Mouse (Mus musculus): ENCODE data around the gene Sgk2. TPM values are rescaled to one million over a fixed set of nuclear protein-coding genes. Genes with fewer than 3 reads are reported as not detected.

Sgk2 gene
- polyA plus RNA-seq, 1 experiment from 2014 or later: 1.2 TPM

DNA sequence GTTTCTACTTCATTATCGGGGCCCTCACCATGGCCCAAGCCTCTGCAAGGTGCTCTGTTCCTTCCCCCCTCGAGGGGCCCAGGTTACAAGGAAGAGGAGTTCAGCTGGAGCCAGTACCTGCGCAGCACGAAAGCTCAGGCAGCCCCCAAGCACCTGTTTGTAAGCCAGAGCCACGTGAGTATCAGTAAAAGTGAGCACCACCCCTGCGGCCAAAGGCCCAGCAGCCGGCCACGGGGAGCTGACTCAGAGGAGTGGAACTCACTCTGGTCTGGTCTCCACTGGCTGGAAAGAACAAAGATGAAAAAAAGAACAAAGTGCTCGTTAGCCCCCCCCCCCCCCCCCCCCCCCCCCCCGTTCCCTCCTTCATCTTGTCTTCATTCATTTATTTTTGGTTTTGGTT lies 25.8 kb upstream of the Sgk2 start:
- no peak overlapping the region for H3K9ac ChIP-seq (ENCODE audit: low read depth, low read length)
- H3K9me3 ChIP-seq (ENCODE audit: control insufficient read depth, low read length): no peaks in the 10 kb centered on the region
- no peak overlapping the region for H3K27ac ChIP-seq (ENCODE audit: low read length)
- ATAC-seq: no peak
- no peak overlapping the region for H3K4me2 ChIP-seq (ENCODE audit: low read depth, low read length)
- no peaks in the 10 kb centered on the region for H3K4me1 ChIP-seq (ENCODE audit: control insufficient read depth, insufficient read depth, low read length)
- H3K27me3 ChIP-seq (replicated peaks; ENCODE audit: control insufficient read depth, insufficient read depth, low read length): no peaks in the 10 kb centered on the region
- H3K4me3 ChIP-seq (ENCODE audit: low read length): no peak overlapping the region
- no peaks in the 10 kb centered on the region for H3K36me3 ChIP-seq (ENCODE audit: control insufficient read depth, insufficient read depth, low read length)
- WGBS: 67% methylated on average over 10 of the region's 10 CpGs

DNA sequence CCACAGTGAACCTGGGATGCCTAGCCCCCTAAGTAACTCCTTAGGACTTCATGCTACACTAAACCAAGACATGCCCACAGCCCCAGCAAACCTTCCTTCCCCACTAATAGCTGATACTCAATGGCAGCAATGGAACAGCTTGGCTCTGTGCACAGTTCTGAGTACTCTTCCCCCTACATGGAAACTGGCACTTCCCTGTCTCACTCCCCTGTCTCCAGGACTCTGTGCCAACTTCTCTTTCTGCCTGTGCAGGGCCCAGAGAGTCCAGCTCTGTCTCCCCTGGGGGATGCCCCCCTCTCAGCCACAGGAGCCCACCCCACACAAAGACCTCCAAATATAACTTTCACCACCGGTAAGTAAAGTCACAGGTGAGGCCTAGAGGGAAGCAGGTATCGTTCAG lies 20.4 kb upstream of the Sgk2 start:
- Histone ChIP-seq H3K9me3 (ENCODE audit: control insufficient read depth, low read length) (no peaks in the 10 kb centered on the region), H3K4me1 (ENCODE audit: control insufficient read depth, insufficient read depth, low read length) (no peaks in the 10 kb centered on the region), H3K27ac (ENCODE audit: low read length) (no peak overlapping the region), H3K9ac (ENCODE audit: low read depth, low read length) (no peak overlapping the region), H3K27me3 (replicated peaks; ENCODE audit: control insufficient read depth, insufficient read depth, low read length) (no peaks in the 10 kb centered on the region), H3K36me3 (ENCODE audit: control insufficient read depth, insufficient read depth, low read length) (no peaks in the 10 kb centered on the region), H3K4me2 (ENCODE audit: low read depth, low read length) (no peak overlapping the region), H3K4me3 (ENCODE audit: low read length) (no peak overlapping the region)
- no peak for ATAC-seq
- WGBS: 89% methylated on average over 2 of the region's 2 CpGs

GRCm38 (mm10) chr2:162968357-162968756 lies 18.8 kb upstream of the Sgk2 start:
- Histone ChIP-seq H3K36me3 (ENCODE audit: control insufficient read depth, insufficient read depth, low read length) (no peaks in the 10 kb centered on the region), H3K9me3 (ENCODE audit: control insufficient read depth, low read length) (no peaks in the 10 kb centered on the region), H3K27ac (ENCODE audit: low read length) (no peak overlapping the region), H3K9ac (ENCODE audit: low read depth, low read length) (no peak overlapping the region), H3K4me2 (ENCODE audit: low read depth, low read length) (no peak overlapping the region), H3K27me3 (replicated peaks; ENCODE audit: control insufficient read depth, insufficient read depth, low read length) (no peaks in the 10 kb centered on the region), H3K4me1 (ENCODE audit: control insufficient read depth, insufficient read depth, low read length) (peaks cover 7% of the 10 kb centered on the region), H3K4me3 (ENCODE audit: low read length) (no peak overlapping the region)
- 0 out of 2 replicates have a peak, but pooled peaks have one; percentile 10 for ATAC-seq
- WGBS: 10% methylated on average over 5 of the region's 5 CpGs

DNA sequence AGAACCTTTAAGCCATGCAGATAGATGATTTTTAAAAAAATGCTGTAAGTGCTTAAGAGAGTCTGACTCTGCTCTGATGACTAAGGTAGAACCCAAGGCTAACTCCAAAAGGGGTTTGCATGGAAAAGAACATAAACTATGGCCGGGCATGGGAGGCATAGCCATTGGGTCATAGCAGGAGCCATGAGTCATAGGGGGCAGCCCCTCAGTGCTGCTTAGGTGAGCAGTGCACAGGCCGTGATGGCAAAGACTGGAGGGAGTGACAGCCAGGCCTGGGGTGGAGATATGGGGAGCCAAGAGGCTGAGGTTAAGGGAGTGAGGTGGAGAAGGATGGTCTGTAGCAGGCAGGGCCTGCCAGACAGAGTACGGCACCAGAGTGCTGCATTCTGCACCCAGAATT lies 18.0 kb upstream of the Sgk2 start:
- Histone ChIP-seq H3K4me3 (ENCODE audit: low read length) (no peak overlapping the region), H3K27ac (ENCODE audit: low read length) (no peak overlapping the region), H3K4me1 (ENCODE audit: control insufficient read depth, insufficient read depth, low read length) (peaks cover 13% of the 10 kb centered on the region), H3K27me3 (replicated peaks; ENCODE audit: control insufficient read depth, insufficient read depth, low read length) (no peaks in the 10 kb centered on the region), H3K9ac (ENCODE audit: low read depth, low read length) (no peak overlapping the region), H3K36me3 (ENCODE audit: control insufficient read depth, insufficient read depth, low read length) (no peaks in the 10 kb centered on the region), H3K9me3 (ENCODE audit: control insufficient read depth, low read length) (no peaks in the 10 kb centered on the region), H3K4me2 (ENCODE audit: low read depth, low read length) (no peak overlapping the region)
- 78% methylated on average over 3 of the region's 3 CpGs for WGBS
- ATAC-seq: no peak

GRCm38 (mm10) chr2:162970896-162971295 lies 16.2 kb upstream of the Sgk2 start:
- ATAC-seq: no peak
- Histone ChIP-seq H3K27me3 (replicated peaks; ENCODE audit: control insufficient read depth, insufficient read depth, low read length) (no peaks in the 10 kb centered on the region), H3K4me3 (ENCODE audit: low read length) (no peak overlapping the region), H3K9ac (ENCODE audit: low read depth, low read length) (no peak overlapping the region), H3K27ac (ENCODE audit: low read length) (no peak overlapping the region), H3K4me1 (ENCODE audit: control insufficient read depth, insufficient read depth, low read length) (peaks cover 13% of the 10 kb centered on the region), H3K4me2 (ENCODE audit: low read depth, low read length) (no peak overlapping the region), H3K9me3 (ENCODE audit: control insufficient read depth, low read length) (no peaks in the 10 kb centered on the region), H3K36me3 (ENCODE audit: control insufficient read depth, insufficient read depth, low read length) (no peaks in the 10 kb centered on the region)
- 75% methylated on average over 6 of the region's 6 CpGs for WGBS

GRCm38 (mm10) chr2:162972752-162973151 lies 14.4 kb upstream of the Sgk2 start:
- WGBS: 31% methylated on average over 7 of the region's 7 CpGs
- Histone ChIP-seq H3K27me3 (replicated peaks; ENCODE audit: control insufficient read depth, insufficient read depth, low read length) (no peaks in the 10 kb centered on the region), H3K27ac (ENCODE audit: low read length) (no peak overlapping the region), H3K9ac (ENCODE audit: low read depth, low read length) (no peak overlapping the region), H3K4me3 (ENCODE audit: low read length) (no peak overlapping the region), H3K9me3 (ENCODE audit: control insufficient read depth, low read length) (no peaks in the 10 kb centered on the region), H3K36me3 (ENCODE audit: control insufficient read depth, insufficient read depth, low read length) (no peaks in the 10 kb centered on the region), H3K4me1 (ENCODE audit: control insufficient read depth, insufficient read depth, low read length) (peaks cover 13% of the 10 kb centered on the region), H3K4me2 (ENCODE audit: low read depth, low read length) (no peak overlapping the region)
- peak; percentile 67 for ATAC-seq

DNA sequence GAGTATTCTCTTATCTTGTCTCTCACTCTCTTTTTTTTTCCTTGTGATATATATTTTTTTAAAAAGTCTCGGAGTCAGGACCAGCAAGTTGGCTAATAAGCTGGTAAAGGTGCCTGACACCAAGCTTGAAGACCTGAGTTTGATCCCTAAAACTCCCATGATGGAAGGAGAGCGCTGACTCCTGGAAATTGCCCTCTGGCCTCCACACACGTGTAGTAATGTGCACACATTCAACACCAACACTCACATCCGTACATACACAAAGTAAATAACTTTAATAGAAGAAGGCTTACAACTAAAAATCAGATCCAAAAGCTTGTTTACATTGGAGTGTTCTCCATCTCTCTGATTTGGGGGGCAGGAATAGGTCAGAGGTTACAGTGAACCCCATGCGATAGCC lies 13.9 kb upstream of the Sgk2 start:
- WGBS: 64% methylated on average over 5 of the region's 5 CpGs
- no peak; the same call in 1 of the 2 replicates for ATAC-seq
- Histone ChIP-seq H3K4me3 (ENCODE audit: low read length) (no peak overlapping the region), H3K36me3 (ENCODE audit: control insufficient read depth, insufficient read depth, low read length) (no peaks in the 10 kb centered on the region), H3K9me3 (ENCODE audit: control insufficient read depth, low read length) (no peaks in the 10 kb centered on the region), H3K4me2 (ENCODE audit: low read depth, low read length) (no peak overlapping the region), H3K27ac (ENCODE audit: low read length) (no peak overlapping the region), H3K27me3 (replicated peaks; ENCODE audit: control insufficient read depth, insufficient read depth, low read length) (no peaks in the 10 kb centered on the region), H3K9ac (ENCODE audit: low read depth, low read length) (0 out of 2 replicates have a peak overlapping the region, but pooled peaks have one; percentile 14), H3K4me1 (ENCODE audit: control insufficient read depth, insufficient read depth, low read length) (peaks cover 13% of the 10 kb centered on the region)

GRCm38 (mm10) chr2:162973637-162974036 lies 13.5 kb upstream of the Sgk2 start:
- Histone ChIP-seq H3K4me3 (ENCODE audit: low read length) (no peak overlapping the region), H3K4me2 (ENCODE audit: low read depth, low read length) (no peak overlapping the region), H3K27ac (ENCODE audit: low read length) (no peak overlapping the region), H3K27me3 (replicated peaks; ENCODE audit: control insufficient read depth, insufficient read depth, low read length) (no peaks in the 10 kb centered on the region), H3K9me3 (ENCODE audit: control insufficient read depth, low read length) (no peaks in the 10 kb centered on the region), H3K4me1 (ENCODE audit: control insufficient read depth, insufficient read depth, low read length) (peaks cover 13% of the 10 kb centered on the region), H3K9ac (ENCODE audit: low read depth, low read length) (0 out of 2 replicates have a peak overlapping the region, but pooled peaks have one; percentile 14), H3K36me3 (ENCODE audit: control insufficient read depth, insufficient read depth, low read length) (no peaks in the 10 kb centered on the region)
- WGBS: 21% methylated on average over 11 of the region's 11 CpGs
- ATAC-seq: peak; percentile 43; the same call in 1 of the 2 replicates

- H3K9me3 ChIP-seq (ENCODE audit: control insufficient read depth, low read length): no peaks in the 10 kb centered on the region
- H3K9ac ChIP-seq (ENCODE audit: low read depth, low read length): no peak overlapping the region
- peaks cover 13% of the 10 kb centered on the region for H3K4me1 ChIP-seq (ENCODE audit: control insufficient read depth, insufficient read depth, low read length)
- H3K4me2 ChIP-seq (ENCODE audit: low read depth, low read length): no peak overlapping the region
- no peaks in the 10 kb centered on the region for H3K36me3 ChIP-seq (ENCODE audit: control insufficient read depth, insufficient read depth, low read length)
- WGBS: 74% methylated on average over 11 of the region's 11 CpGs
- H3K4me3 ChIP-seq (ENCODE audit: low read length): no peak overlapping the region
- no peak for ATAC-seq
- no peaks in the 10 kb centered on the region for H3K27me3 ChIP-seq (replicated peaks; ENCODE audit: control insufficient read depth, insufficient read depth, low read length)
- H3K27ac ChIP-seq (ENCODE audit: low read length): no peak overlapping the region
These were observed 11.9 kb upstream of the Sgk2 start for GRCm38 (mm10) chr2:162975157-162975775.

- no peaks in the 10 kb centered on the region for H3K36me3 ChIP-seq (ENCODE audit: control insufficient read depth, insufficient read depth, low read length)
- no peaks in the 10 kb centered on the region for H3K27me3 ChIP-seq (replicated peaks; ENCODE audit: control insufficient read depth, insufficient read depth, low read length)
- H3K4me2 ChIP-seq (ENCODE audit: low read depth, low read length): no peak overlapping the region
- H3K4me1 ChIP-seq (ENCODE audit: control insufficient read depth, insufficient read depth, low read length): peaks cover 13% of the 10 kb centered on the region
- H3K9me3 ChIP-seq (ENCODE audit: control insufficient read depth, low read length): no peaks in the 10 kb centered on the region
- no peak overlapping the region for H3K9ac ChIP-seq (ENCODE audit: low read depth, low read length)
- WGBS: 75% methylated on average over 4 of the region's 4 CpGs
- ATAC-seq: no peak
- no peak overlapping the region for H3K4me3 ChIP-seq (ENCODE audit: low read length)
- H3K27ac ChIP-seq (ENCODE audit: low read length): no peak overlapping the region
These were observed 11.1 kb upstream of the Sgk2 start for GRCm38 (mm10) chr2:162976001-162976400.
